ENCODE assay signal across 28 mouse cellular contexts in the genomic region with DNA sequence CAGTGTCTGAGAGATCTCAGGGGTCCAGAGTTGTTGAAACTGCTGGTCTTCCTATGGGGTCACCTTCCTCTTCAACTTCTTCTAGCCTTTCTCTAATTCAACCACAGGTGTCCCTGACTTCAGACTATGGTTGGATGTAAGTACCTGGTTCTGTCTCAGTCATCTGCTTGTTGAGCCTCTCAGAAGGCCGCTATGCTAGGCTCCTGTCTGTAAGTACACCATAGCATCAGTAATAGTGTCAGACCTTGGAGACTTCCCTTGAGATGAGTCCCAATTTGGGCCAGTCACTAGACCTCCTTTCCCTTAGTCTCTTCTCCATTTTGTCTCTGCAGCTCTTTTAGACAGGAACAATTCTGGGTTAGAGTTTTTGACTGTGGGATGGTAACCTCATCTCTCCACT. TPM values are rescaled to one million over a fixed set of nuclear protein-coding genes. Genes with fewer than 3 reads are reported as not detected.
DNase-seq lines count a peak whose midpoint lies in the region; ATAC-seq and TF ChIP-seq lines count a peak whose summit lies in the region.
"Had no signal": no experiment of that assay in that cellular context is flagged by ENCODE, and none has a peak within 500 bp of the region (broad histone marks: within the 10 kb centered on the region; RNA-seq: fewer than 3 reads in every experiment).

No protein-coding gene starts in this region.

- no peaks in the 10 kb centered on the region for H3K36me3 ChIP-seq in kidney, adult 2 months (ENCODE audit: control insufficient read depth, insufficient read depth, low read length)
- no peaks in the 10 kb centered on the region for H3K36me3 ChIP-seq in forebrain, embryonic 15.5 days
- H3K36me3 ChIP-seq: embryonic facial prominence, embryonic 12.5 days; embryonic facial prominence, embryonic 15.5 days; G1E; heart, embryonic 12.5 days; heart, embryonic 15.5 days; hindbrain, embryonic 10.5 days; hindbrain, embryonic 13.5 days had no signal

- no peak overlapping the region for H3K4me2 ChIP-seq in forebrain, embryonic 15.5 days (replicated peaks)
- H3K4me2 ChIP-seq: embryonic facial prominence, embryonic 12.5 days; embryonic facial prominence, embryonic 15.5 days; heart, embryonic 12.5 days; heart, embryonic 15.5 days; hindbrain, embryonic 13.5 days had no signal

- peak; percentile 37 for DNase-seq in CD4-positive, CD25-positive, alpha-beta regulatory T cell, adult 2 months (ENCODE audit: low read depth, low spot score)
- peak; percentile 36 for DNase-seq in CD4-positive helper T cell, adult 2 months (ENCODE audit: low read depth, low spot score)
- DNase-seq in naive thymus-derived CD4-positive, alpha-beta T cell, adult 2 months (ENCODE audit: low read depth) = peak; percentile 29
- no peak for DNase-seq in kidney, adult 2 months
- DNase-seq: adrenal gland, postnatal 10 days; adrenal gland, postnatal 36 days; cerebellum, adult 11 months; cerebellum, adult 2 months; cerebellum, adult 9-11 months; cerebellum, postnatal 25 days; gastrocnemius, postnatal 25 days; heart, postnatal 10 days; heart, postnatal 36 days had no signal

- H3K9ac ChIP-seq in forebrain, embryonic 15.5 days (replicated peaks) = no peak overlapping the region
- H3K9ac ChIP-seq: embryonic facial prominence, embryonic 12.5 days; embryonic facial prominence, embryonic 15.5 days; heart, embryonic 12.5 days; heart, embryonic 15.5 days; hindbrain, embryonic 13.5 days had no signal

- H3K4me3 ChIP-seq in kidney, adult 2 months (ENCODE audit: insufficient read depth, low read depth, low read length) = no peak overlapping the region
- no peak overlapping the region for H3K4me3 ChIP-seq in forebrain, embryonic 15.5 days
- H3K4me3 ChIP-seq: embryonic facial prominence, embryonic 12.5 days; embryonic facial prominence, embryonic 15.5 days; heart, embryonic 12.5 days; heart, embryonic 15.5 days; hindbrain, embryonic 10.5 days; hindbrain, embryonic 13.5 days had no signal

- no peaks in the 10 kb centered on the region for H3K4me1 ChIP-seq in kidney, adult 2 months (ENCODE audit: control insufficient read depth, insufficient read depth, low read length)
- no peaks in the 10 kb centered on the region for H3K4me1 ChIP-seq in forebrain, embryonic 15.5 days
- H3K4me1 ChIP-seq: embryonic facial prominence, embryonic 12.5 days; embryonic facial prominence, embryonic 15.5 days; heart, embryonic 12.5 days; heart, embryonic 15.5 days; hindbrain, embryonic 10.5 days; hindbrain, embryonic 13.5 days had no signal

- WGBS in kidney, adult 2 months = 85% methylated on average over 1 of the region's 1 CpGs
- WGBS in forebrain, embryonic 15.5 days = 71% methylated on average over 1 of the region's 1 CpGs

- H3K27me3 ChIP-seq in kidney, adult 2 months (replicated peaks; ENCODE audit: control insufficient read depth, insufficient read depth, low read length) = no peaks in the 10 kb centered on the region
- no peaks in the 10 kb centered on the region for H3K27me3 ChIP-seq in forebrain, embryonic 15.5 days
- H3K27me3 ChIP-seq: embryonic facial prominence, embryonic 12.5 days; embryonic facial prominence, embryonic 15.5 days; heart, embryonic 12.5 days; heart, embryonic 15.5 days; hindbrain, embryonic 13.5 days had no signal

- no peak overlapping the region for H3K27ac ChIP-seq in kidney, adult 2 months (ENCODE audit: insufficient read depth, low read depth, low read length)
- no peak overlapping the region for H3K27ac ChIP-seq in forebrain, embryonic 15.5 days (replicated peaks)
- H3K27ac ChIP-seq: embryonic facial prominence, embryonic 12.5 days; embryonic facial prominence, embryonic 15.5 days; heart, embryonic 15.5 days; hindbrain, embryonic 10.5 days; hindbrain, embryonic 13.5 days; hindbrain, postnatal 0 days had no signal

- no peak for ATAC-seq in CD4-positive, CD25-positive, alpha-beta regulatory T cell, adult 4 months
- ATAC-seq in forebrain, embryonic 15.5 days (replicated peaks) = no peak
- ATAC-seq: forebrain, embryonic 14.5 days; hindbrain, postnatal 0 days; intestine, postnatal 0 days; Patski had no signal

- H3K9me3 ChIP-seq in forebrain, embryonic 15.5 days = no peaks in the 10 kb centered on the region
- H3K9me3 ChIP-seq: embryonic facial prominence, embryonic 12.5 days; embryonic facial prominence, embryonic 15.5 days; G1E; heart, embryonic 12.5 days; heart, embryonic 15.5 days; hindbrain, embryonic 10.5 days; hindbrain, embryonic 13.5 days had no signal

- no peak for TF ChIP-seq CTCF in kidney, adult 2 months (conservative IDR thresholded peaks at IDR 0.05; ENCODE audit: insufficient read depth, insufficient read length, low read depth, low read length)

- TF ChIP-seq POLR2A in kidney, adult 2 months (IDR thresholded peaks at IDR 0.05; ENCODE audit: low read depth, low read length) = no peak

RNA-seq across cellular contexts. Expression of gene Gm8369, which starts 6.9 kb away (rescaled TPM):
- polyA plus RNA-seq in CD4-positive, CD25-positive, alpha-beta regulatory T cell, adult 4 months (2017; shearing (Covaris generic)) = 100 to 1,000 TPM; 420 to 532 TPM
- 0.18 and 3.0 TPM in 2 replicates for polyA plus RNA-seq in kidney, adult 2 months (2012; rRNA removed)
- not detected in 2 replicates for polyA plus RNA-seq in forebrain, embryonic 15.5 days (2015; fragmentation: Nextera tagmentation; extraction: Ambion mirVana)
- polyA plus RNA-seq: cerebellum, adult 2 months; embryonic facial prominence, embryonic 12.5 days; forebrain, embryonic 11.5 days; forebrain, embryonic 14.5 days; G1E; heart, embryonic 12.5 days; heart, embryonic 15.5 days; hindbrain, embryonic 10.5 days; hindbrain, embryonic 13.5 days; hindbrain, postnatal 0 days; intestine, embryonic 14.5 days; Patski had no signal

RNA-seq across cellular contexts. Expression of gene Ms4a6c, which starts 23.5 kb away (rescaled TPM):
- polyA plus RNA-seq in CD4-positive, CD25-positive, alpha-beta regulatory T cell, adult 4 months (2017; shearing (Covaris generic)) = 10 to 100 TPM; 13.4 to 20.1 TPM
- 1.7 and 3.0 TPM in 2 replicates for polyA plus RNA-seq in kidney, adult 2 months (2012; rRNA removed)
- 1.3 and 1.7 TPM in 2 replicates for polyA plus RNA-seq in forebrain, embryonic 15.5 days (2015; fragmentation: Nextera tagmentation; extraction: Ambion mirVana)
- polyA plus RNA-seq: Patski had no signal

RNA-seq across cellular contexts. Expression of gene Ms4a6b, which starts 23.6 kb away (rescaled TPM):
- 1,000 to 10,000 TPM; 1,239 to 1,299 TPM for polyA plus RNA-seq in CD4-positive, CD25-positive, alpha-beta regulatory T cell, adult 4 months (2017; shearing (Covaris generic))
- 1.3 and 6.8 TPM in 2 replicates for polyA plus RNA-seq in kidney, adult 2 months (2012; rRNA removed)
- 1.8 and 2.4 TPM in 2 replicates for polyA plus RNA-seq in forebrain, embryonic 15.5 days (2015; fragmentation: Nextera tagmentation; extraction: Ambion mirVana)
- polyA plus RNA-seq: Patski had no signal

RNA-seq across cellular contexts. Expression of gene Ms4a4d, which starts 43.9 kb away (rescaled TPM):
- polyA plus RNA-seq in CD4-positive, CD25-positive, alpha-beta regulatory T cell, adult 4 months (2017; shearing (Covaris generic)) = 1 to 10 TPM; 3.9 to 6.3 TPM
- 2.5 and 2.8 TPM in 2 replicates for polyA plus RNA-seq in kidney, adult 2 months (2012; rRNA removed)
- not detected in 2 replicates for polyA plus RNA-seq in forebrain, embryonic 15.5 days (2015; fragmentation: Nextera tagmentation; extraction: Ambion mirVana)
- polyA plus RNA-seq: forebrain, embryonic 14.5 days; G1E; hindbrain, embryonic 13.5 days; hindbrain, postnatal 0 days had no signal

RNA-seq across cellular contexts. Expression of gene Ms4a4b, which starts 49.3 kb away (rescaled TPM):
- polyA plus RNA-seq in CD4-positive, CD25-positive, alpha-beta regulatory T cell, adult 4 months (2017; shearing (Covaris generic)) = 1,000 to 10,000 TPM; 2,426 to 2,599 TPM
- 1.4 and 12.3 TPM in 2 replicates for polyA plus RNA-seq in kidney, adult 2 months (2012; rRNA removed)
- polyA plus RNA-seq in forebrain, embryonic 15.5 days (2015; fragmentation: Nextera tagmentation; extraction: Ambion mirVana) = not detected in 2 replicates
- polyA plus RNA-seq: embryonic facial prominence, embryonic 12.5 days; embryonic facial prominence, embryonic 15.5 days; forebrain, embryonic 11.5 days; forebrain, embryonic 14.5 days; G1E; heart, embryonic 12.5 days; hindbrain, embryonic 10.5 days; hindbrain, embryonic 13.5 days; hindbrain, postnatal 0 days had no signal

Comparison
In these comparisons a context has a peak if more than half of its experiments do, and no peak if none do; other contexts are left out.
1. RNA of gene Gm8369, which starts 6.9 kb away (polyA plus RNA-seq): 420 to 532 TPM in CD4-positive, CD25-positive, alpha-beta regulatory T cell, adult 4 months; 0.18 to 3.0 TPM in kidney, adult 2 months and not detected in forebrain, embryonic 15.5 days; every median in the first group is over 100 times any median in the second.
2. RNA of gene Ms4a6b, which starts 23.6 kb away (polyA plus RNA-seq): 1,239 to 1,299 TPM in CD4-positive, CD25-positive, alpha-beta regulatory T cell, adult 4 months; 1.3 to 6.8 TPM in kidney, adult 2 months and 1.8 to 2.4 TPM in forebrain, embryonic 15.5 days; every median in the first group is over 100 times any median in the second.